Mouse (Mus musculus) WW6 (cell line): ENCODE data around the gene Adgrf1.
A peak's percentile ranks its signal among the peaks of the same experiment; 100 is the strongest.
"Not testable (repeated sequence)": the region's sequence is repeated elsewhere in the genome, so short reads cannot be mapped to it uniquely, and the experiment has no call there.

Experiments used
- DNase-seq: peaks from one replicate; pipeline ENCODE4 v3.0.0-alpha.2; 2013; ENCODE audit warnings: low read depth, low spot score

The Adgrf1 gene

DNA sequence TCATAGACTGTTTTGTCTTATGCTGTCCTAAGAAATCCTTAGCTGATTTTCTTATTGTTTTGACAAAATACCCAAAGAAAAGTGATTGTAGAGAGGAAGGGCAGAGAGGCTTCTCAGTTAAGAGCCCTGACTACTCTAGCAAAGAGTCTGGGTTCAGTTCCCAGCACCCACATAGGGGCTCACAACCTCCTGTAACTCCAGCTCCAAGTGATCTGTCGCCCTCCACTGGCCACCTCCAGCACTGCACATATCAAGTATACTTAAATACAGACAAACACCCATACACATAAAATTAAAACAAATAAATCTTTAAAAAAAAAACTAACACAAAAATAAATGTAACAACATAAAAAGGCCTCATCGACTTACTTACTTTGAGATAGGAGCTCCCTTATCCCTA, 3.5 kb upstream of the Adgrf1 start:
- no peak for DNase-seq

DNA sequence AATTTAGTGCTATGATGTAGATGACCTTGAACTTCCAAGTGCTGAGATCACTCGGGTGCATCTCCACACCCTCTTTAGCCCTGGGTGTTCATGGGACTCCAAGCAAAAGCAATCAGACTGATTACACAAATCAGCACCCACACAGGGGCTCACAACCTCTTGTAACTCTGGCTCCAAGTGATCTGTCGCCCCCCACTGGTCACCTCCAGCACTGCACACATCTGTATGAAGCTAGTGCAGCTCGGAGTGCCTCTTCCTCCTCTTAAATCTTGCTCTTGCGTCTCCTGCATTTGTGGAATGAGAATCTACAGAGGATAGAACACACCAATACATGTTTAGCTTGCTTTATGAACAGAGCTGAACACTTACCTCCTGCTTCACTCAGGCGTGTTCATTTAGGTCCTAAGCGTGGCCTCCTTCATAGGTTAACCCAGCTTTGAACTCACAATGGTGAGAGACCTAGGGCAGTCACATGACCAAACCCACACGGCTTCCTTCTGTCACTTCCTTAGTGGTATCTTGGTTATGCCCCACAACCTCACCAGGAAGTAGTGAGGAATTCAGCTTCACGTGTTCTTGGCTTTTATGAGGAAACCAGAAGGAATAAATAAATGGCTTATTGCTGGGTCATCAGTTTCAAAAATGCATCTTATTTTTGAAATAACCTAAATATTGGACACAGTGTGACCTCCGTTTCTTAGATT, 2.9 kb upstream of the Adgrf1 start:
- DNase-seq: no peak

DNA sequence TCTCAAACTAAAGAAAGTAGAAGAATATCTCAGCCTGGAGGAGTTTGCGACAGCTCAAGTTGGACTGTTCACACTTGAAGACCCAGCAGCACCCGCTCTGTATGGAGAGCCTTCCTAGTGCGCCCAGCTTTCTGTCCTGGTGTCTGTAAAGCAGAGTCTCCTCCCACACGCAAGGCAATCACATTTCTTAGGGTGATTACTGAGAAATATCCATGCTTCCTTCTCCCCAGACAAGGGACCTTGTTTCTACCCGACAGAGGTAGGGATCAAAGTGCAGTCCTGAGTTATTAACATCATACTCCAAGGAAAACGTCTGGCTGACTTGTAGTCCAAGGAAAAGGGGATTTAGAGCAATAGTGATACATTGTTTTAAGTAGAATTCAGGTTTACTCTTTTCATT, 6.1 kb downstream of the Adgrf1 start:
- no peak for DNase-seq

DNA sequence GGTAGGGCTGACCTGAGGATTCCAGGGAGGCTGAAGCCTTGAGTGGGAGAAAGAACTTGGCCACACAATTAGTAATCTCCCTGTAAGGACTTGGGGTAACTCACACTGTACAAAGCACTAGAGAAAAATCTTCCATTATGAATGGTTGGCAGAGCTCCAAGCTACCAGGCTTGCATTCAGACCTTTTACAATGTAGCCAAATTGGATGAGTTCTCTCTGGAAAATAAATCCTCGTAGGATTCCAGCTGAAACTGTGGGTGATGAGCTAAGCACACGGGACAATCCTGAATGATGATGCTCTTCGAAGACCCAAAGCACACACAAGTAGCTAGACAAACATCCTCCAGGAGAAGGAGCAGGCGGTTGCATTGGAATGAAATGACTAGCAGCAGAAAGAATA, 7.1 kb downstream of the Adgrf1 start:
- no peak for DNase-seq

DNA sequence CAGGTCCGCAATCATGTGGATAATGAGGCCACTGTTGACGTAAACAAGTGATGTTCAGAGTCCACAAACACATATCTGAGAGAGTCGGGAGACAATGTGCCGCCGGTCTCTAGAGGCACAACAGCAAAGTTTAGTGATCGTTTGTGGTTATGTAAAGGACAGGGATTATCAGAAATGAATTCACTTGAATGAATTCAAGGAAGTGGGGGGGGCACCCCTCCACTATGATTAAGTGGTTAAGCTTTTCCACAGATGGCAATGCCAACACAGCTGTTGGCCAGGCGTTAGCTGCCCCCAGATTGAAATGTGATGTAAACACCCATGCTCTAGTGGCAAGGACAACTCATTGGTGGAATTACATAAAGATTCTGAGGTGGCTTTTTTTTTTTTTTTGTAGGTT, 9.5 kb downstream of the Adgrf1 start:
- DNase-seq: no peak

DNA sequence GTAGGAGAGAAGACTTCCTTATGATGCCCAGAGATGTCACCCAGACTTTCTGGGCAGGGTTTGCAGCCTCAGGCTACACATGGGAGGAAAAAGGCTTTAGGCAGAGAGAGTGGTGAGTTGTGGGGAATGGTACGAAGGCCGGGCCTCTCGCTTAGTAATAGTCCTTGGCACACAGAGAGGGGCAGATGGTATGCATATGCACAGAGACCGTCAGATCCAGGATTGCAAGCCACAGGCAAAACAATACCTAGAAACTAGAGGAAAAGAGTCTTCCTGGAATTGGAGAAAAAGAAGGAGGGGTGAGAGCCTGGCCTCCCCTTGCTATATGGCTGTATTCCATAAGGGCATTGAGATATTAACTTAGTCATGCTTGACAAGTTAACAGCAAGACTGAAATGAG, 12.2 kb downstream of the Adgrf1 start:
- no peak for DNase-seq

GRCm38 (mm10) chr17:43282828-43283227, 12.7 kb downstream of the Adgrf1 start:
- no peak for DNase-seq

DNA sequence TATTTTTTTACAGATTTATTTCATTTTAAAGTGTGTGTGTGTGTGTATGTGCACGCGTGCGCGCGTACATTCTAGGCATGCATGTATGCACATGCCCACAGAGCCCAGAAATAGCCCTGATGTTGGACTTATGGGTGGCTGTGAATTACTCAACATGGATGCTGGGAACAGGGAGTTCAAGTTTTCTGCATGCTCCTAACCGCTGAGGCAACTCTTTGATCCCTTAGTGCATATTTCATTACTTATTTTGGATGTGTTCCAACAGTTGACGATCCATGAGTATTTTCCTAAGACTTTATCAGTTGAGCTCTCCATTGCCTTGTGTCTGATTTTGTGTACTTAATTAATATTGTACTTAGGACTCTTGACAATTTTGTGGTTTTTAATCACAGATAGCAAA, 29.4 kb downstream of the Adgrf1 start:
- DNase-seq: no peak

DNA sequence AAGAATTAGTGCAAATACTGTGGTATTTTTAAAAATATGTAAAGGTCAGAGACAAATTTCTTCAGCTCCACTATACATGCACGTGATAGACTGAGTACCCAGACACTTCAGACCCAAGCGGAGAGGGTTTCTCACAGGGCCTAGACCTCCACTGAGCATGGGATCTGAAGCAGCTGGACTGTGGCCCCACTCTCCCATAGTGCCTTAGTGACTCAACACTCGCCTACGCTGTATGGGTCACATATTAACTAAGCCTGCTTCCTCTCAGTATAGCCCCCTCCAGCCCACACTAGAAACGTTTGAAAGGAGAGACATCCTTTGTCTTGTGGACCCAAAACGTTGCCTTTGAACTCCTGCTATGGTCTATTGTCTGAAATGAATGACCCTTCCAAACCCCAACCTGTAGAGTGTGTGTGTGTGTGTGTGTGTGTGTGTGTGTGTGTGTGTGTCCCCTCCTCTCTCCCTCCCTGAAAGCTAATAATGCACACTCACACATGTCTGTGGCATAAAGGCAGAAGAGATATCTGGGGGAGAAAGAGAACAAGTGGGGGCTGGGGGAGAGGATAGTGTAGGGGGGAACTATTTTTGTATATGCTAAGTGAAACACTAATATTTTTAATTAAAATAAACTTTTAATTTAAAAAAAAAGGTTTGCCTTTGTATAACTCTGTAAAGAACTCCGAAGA, 56.0 kb downstream of the Adgrf1 start:
- no peak for DNase-seq

- DNase-seq: peak; percentile 29
These were observed 56.9 kb downstream of the Adgrf1 start for GRCm38 (mm10) chr17:43326726-43327700.

DNA sequence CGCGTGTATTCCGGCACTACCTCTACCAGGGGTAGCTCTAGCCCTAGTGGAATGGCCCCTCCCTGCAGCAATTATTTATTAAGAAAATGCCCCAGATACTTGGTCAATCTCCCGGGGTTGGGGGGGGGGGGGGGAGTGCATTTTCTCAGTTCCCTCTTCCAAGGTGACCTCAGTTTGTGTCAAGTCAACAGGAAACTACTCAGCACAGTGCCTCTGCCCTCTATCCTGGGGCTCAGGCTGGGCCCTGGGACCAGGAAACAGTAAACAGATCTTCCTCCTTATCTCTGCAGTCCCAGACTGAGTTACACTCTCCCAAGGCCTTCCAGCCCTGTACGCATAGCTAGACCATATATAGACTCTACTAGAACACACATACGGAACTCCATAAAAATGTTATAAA, 57.7 kb downstream of the Adgrf1 start:
- DNase-seq: no peak

- DNase-seq: peak; percentile 3
These were observed 59.1 kb downstream of the Adgrf1 start for GRCm38 (mm10) chr17:43329216-43329615.

DNA sequence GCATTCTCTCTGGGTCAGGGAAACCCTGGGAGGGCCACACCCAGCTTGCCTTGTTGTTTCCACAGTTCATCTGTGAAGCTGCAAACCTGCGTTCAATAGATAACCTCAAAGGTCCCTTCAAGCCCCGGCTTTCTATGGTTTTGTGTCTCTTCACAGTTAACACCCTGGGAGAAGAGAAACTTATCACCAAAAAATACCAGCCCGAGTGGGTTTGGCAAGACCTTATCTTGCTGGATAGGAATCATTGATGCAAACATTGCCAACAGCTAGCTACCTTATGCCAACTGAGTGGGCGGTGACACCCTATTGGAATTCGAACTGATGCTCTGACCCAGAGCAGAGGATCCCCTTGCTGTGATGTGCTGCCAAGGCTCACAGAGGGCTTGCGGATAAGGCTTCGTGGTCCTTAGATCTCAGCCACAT, 59.6 kb downstream of the Adgrf1 start:
- no peak for DNase-seq

DNA sequence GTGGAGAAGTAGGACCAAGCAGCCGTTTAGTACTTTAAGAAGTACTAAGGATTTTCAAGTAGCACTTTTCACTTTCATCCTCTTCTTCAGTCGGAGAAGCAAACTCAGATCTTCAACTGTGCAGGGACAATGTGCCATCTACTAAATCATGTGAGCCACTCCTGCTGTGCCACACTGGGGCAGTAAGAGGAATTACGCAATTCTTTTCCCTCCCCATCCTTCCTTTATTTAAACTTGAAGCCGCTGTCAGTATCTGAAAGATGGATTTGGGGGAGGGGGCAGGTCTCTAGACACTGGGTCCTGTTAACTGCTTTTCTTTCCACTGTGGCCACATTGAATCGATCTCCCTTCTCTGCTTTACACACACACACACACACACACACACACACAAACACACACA, 62.6 kb downstream of the Adgrf1 start:
- no peak for DNase-seq

GRCm38 (mm10) chr17:43334074-43334473, 63.9 kb downstream of the Adgrf1 start:
- no peak for DNase-seq

- DNase-seq: no peak
These were observed 67.5 kb downstream of the Adgrf1 start for GRCm38 (mm10) chr17:43337643-43338042.

DNA sequence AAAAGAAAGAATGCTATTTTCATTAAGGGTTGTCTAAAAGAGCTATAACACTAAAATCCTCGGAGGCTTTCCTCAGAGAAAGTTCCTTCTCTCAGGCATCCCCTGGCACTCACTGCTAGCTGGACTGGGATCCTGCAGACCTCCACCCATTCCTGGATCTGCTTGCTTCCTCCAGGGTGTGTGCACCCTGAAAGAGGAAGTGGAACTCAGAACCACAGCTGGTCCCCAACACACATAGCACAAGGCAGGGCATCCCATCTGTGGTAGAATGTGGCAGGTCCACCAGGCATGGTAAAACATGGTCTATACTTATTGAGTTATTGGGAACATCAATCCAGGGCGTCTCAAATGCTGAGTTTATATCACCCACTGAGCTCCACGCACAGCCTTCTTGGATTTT, 68.2 kb downstream of the Adgrf1 start:
- DNase-seq: no peak

DNA sequence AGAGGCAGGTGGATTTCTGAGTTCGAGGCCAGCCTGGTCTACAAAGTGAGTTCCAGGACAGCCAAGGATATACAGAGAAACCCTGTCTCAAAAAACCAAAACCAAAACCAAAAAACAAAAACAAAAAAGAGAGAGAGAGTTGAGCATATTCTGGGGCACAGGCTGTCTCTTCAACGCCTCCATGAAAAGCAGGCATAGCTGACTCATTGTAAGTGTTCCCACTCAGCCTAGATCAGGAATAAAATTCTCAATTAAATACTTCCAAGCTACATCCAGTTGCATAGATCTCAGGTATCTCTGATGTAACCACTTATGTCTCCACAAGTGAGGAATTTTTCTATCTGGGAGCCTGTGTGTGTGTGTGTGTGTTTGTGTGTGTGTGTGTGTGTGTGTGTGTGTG, 76.4 kb downstream of the Adgrf1 start:
- DNase-seq: not testable (repeated sequence)

- no peak for DNase-seq
These were observed 87.9 kb downstream of the Adgrf1 start for GRCm38 (mm10) chr17:43357902-43358539.

- no peak for DNase-seq
These were observed 89.9 kb downstream of the Adgrf1 start, which contains the start of gene Adgrf5 for GRCm38 (mm10) chr17:43359826-43360619. Adgrf5 (plus strand) TSS chr17:43360451.

- DNase-seq: no peak
These were observed 90.9 kb downstream of the Adgrf1 start for GRCm38 (mm10) chr17:43361021-43361420.
